Mouse (Mus musculus) adipocyte (in vitro differentiated cells): ENCODE data around the gene Gdpd1.
"Not testable (repeated sequence)": the region's sequence is repeated elsewhere in the genome, so short reads cannot be mapped to it uniquely, and the experiment has no call there.

Experiments used
- DNase-seq: peaks from one replicate; pipeline ENCODE4 v3.0.0-alpha.2; 2016; ENCODE audit warnings: low spot score

Gdpd1 gene

DNA sequence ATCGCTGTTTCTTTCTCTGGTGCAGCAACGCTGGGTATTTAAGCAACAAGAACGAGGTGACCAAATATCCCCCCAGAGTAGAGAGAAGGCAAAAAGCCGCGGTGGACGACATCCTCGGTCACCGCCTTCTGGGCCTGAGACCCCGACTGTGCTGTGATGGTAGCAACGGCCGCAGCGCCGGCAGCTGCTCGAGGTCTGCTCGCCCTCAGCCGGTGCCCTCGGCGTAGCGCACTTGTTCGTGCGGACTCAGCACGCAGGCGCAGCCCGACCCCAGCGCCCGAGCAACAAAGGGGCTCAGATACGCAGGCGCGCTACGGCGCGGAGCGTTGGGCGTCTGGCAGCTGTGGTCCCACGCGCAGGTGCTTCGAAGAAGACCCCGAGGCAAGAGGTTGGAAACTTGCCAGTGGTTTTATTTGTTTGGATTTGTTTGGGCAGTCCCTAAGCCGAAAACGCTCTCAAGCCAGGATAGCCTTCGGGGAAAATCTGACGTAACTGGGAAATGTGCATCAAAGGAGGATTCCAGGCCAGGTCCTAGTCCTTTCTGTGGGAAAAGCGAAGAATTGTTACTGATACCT is at the start of gene Gdpd1:
Gdpd1 (minus strand) TSS at position 197 of the 575 bp plus-strand sequence.
- peak; percentile 67 for DNase-seq

DNA sequence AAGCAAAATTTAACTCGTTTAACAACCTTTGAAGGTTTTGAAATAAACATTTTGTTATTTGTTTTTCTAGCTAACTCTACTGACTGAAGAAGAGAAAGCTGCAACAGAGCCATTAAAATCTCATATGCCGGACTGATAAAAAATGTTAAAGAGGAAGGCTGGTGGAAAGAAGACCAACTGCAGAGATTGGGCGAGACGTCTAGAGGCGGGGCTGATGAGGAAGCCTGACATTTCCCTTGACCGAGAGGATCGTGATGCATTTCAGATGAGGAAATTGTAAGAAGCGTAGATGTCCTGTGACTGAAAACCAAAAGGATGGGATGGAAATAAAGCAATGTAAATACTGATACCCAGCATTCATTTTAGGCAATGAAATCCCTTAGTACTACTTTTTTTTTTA is 48.0 kb upstream of the Gdpd1 start:
- no peak for DNase-seq

DNA sequence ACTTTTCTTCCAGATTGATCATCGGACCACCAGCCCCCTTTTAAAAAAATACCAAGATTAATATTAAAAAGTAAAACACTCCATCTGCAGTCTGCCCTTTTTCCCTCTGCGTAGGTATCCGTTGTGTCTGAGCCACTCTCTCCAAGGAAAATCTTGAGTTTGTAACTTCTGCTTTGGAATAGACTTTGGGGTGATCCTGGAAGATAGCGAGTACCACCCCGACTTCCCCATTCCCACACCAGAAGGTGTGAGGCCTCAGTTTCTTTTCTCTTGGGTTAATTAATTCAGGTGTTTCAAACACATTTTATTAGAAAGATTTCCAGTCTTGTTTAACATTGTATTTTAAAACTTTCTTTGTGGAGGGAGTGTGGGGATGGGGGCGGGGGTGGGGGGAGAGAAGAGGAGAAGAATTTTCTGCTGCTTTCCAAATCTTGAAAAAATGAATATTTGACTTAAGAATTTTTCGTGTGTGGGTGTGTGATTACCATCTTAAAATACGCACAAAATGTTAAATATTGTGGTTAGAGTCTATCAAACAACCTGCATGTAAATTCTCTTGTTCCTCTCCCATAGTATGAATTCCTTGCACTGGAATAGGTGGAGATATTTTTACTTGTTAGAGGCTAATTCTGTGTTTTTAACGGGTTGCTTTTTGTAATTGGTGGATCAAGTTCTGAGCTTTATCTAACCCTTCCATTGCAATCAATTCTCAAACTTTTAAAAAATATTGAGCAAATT is 36.5 kb upstream of the Gdpd1 start:
- no peak for DNase-seq

DNA sequence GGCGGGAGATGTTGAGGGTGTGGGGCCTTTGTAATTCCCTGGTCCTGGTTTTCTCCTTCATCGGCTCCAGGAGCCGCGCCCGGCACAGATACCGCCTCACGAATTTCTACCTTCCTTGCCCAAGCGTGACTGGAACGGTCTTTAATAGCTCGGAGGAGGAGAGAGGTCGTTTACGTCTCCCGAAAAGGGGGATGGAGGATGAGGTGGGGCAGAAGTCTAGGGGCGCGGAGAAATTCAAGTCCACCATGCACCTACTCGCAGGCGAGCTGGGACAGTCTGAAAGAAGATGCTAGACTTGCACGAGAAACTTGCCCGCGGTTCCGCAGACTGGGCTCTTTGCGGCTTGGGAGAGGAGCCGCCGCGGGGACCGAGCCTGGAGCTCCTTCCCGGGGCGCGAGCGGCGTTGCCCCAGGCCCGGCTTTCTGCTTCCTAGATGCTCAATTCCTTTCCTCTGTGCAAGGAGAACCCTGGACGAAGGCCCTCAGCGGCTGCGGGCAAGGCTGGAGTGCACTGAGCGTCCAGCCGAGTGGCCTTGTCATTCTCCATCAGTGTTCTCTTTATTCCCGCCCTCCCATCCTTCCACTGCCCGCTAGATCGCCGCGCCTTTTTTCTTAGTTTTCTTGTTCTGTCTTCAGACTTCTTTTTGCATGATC is 35.8 kb upstream of the Gdpd1 start:
- peak; percentile 36 for DNase-seq

DNA sequence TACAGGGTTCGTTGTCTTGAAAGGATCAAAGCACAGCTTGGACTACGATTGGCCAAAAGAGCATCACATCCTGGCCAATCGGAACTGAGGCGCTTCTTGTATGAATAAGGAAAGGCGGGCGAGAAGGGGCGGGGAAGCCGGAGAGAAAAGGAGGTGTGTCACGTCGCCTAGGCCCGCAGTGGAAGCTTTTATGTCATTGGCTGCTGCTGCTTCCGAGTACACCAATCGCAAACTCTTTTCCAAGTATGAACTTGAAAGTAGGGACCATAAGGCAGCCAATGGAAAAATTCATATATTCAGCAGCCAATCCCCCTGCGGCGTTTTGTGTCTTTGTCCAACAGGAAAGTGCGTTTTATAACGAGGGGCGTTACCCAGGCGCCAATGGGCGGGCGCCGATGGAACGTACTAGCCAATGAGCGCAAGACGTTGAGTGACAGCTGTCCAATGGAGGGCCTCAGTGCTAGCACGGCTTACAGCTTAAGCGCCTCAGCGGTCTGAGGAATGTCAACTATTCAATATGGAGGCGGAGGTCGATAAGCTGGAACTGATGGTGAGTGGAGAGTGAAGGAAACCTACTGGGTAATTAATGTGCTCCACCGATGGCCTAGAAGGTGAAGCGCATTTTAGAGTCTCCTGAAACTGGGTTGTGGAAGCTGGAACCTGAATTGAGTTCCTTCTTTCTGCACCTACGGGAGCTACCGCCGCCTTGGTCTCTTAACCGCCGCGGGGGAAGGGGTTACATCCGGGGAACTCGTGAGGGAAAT is 35.1 kb upstream of the Gdpd1 start, which contains the start of gene Ska2:
Ska2 (plus strand) TSS at position 480 of the 764 bp plus-strand sequence.
- DNase-seq, result peak; percentile 100

DNA sequence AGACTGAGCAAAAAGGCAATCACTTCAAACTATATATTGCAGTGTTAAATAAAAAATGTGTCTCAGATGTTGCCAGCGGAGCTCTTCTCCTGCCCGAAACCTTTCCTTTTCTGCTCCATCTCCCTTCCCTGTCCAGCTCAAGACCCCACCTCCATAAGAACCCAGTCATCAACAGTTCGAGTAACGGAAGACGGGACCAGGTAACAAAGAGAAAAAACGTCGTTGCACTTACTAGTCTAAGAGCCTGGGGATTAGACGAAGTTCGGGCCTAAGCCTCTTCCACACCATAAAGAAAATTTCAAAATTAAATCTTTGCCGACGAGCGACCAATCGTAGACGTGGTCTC is 34.5 kb upstream of the Gdpd1 start, which contains the start of gene Prr11:
Prr11 (minus strand) TSS at position 300 of the 346 bp plus-strand sequence.
- DNase-seq, result no peak

DNA sequence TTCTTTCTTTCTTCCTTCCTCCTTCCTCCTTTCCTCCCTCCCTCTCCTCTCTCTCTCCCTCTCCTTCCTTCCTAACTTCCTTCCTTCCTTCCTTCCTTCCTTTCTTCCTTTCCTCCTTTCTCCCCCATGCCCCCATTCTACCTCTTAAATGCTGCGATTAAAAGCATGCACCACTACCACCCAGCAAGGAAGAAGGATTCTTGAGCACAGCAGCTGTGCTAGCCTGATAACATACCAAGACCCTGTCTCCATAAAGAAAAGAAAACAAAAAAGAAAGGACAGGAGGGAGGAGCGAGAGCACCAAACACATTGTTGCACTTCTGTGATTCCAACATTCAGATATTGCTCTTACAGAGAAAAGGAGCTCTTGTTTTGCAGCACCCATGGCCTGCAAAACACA is 13.3 kb upstream of the Gdpd1 start:
- DNase-seq, result no peak

DNA sequence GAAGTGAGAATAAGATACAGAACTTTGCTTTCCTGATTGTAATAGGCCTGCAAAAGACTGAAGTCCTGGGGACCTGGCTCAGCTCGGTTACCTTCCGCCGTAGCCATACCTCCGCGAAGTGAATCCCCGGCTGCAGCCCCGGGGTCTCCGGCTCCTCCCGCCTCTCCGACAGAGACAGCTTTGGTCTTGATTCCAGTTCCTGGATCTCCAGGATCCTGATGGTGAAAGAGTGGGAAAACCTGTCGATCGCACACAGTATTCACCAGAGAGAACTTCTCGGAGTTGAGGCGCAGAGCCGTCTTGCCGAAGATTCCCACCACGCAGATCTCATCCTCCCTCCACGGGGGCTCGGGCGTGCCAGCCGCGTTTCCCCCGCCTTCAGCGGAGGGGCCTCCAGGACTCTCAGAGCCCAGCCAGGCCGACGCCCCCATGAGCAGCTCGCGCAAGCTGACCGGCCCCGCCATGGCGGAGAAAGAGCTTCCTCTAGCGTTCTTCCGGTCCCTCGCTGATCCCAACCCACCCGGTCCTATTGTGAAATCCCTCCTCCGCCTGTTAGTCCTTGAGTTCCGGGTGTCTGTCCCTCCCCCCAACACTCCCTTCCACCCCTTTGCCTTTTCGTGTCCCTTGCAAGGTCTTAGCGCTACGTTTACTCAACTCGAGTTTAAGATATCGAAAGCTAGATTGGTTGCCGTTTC is 12.6 kb upstream of the Gdpd1 start, which contains the start of gene Smg8:
Smg8 (minus strand) TSS at position 485 of the 695 bp plus-strand sequence.
- DNase-seq, result peak; percentile 90

DNA sequence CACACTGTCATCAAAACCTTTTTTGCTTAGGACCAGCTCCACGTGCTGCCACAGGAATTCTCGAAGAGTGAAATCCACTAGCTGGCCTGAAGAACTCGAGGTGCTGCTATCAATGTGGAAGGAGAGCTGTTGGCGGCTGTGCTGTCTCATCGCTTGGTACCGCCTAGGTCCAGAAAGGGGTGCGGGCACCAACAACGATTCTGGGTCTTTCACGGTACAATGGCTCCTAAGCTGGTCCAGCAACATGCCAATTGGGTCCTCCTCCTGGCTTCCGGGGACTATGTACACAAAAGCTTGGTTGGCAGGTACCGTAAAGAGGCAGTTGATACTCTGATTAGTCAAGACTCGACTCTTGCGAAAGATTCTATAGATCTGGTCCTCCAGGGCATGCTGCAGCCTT is 11.6 kb upstream of the Gdpd1 start:
- DNase-seq, result no peak

DNA sequence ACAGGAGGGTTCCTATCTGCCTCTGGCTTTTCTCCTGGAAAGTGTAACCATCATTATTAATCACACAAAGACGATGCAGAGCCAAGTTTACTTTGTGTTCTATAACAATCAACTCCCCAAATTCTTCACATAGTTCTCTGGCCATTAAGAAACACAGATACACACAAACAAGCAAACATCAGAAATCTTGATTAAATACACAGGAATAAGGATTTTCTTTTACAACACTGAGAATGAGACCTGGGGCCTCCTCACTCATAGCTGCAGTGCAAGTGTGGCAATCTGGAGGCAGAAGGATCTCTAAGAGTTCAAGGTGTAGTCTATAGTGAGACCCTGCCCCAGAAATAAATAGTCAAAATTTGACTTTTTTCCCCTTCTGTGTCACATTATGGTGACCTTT is 9.8 kb upstream of the Gdpd1 start:
- no peak for DNase-seq

DNA sequence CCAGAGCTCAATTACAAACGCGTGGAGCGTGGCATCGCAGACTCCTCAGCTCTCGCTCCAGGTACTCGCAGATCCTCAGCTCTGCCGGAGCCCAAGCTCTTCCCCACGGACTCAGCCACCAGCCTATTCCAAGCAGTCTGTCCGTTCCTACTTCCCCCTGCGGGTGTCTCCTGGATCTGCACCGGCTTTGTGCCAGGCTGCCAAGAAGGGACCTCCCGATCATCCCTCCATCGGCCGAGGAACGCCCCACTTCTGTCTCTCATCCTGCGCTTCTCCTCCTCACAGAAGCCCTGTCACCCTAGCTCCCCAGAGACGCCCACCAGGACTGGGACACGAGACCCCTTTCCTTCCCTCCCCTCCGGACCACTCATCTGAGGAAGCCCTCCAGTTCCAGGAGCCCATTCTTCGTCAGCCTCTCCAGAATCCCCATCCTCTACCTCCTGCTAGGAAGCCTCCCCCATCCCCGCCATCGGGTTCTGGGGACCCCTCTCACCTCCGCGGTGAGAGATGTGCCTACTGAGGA is 458 bp downstream of the Gdpd1 start:
- peak; percentile 63 for DNase-seq

DNA sequence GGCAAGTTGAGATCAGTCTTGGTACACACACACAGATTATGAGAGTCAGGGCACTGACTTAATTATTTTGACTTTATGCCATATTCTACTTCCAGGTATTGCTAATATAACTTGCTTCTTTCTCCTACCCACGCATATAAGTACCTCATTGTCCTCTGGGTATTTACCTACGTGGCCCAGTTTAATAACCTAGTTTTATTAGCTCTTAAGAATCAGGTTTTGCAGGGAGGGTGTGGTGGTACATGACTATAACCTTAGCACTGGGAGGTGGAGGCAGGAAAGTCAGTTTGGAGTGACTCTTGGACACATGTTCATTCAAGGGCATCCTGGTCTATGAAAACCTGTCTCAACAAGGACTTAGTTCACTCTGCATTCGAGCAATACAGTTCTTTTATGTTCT is 11.8 kb downstream of the Gdpd1 start:
- no peak for DNase-seq

DNA sequence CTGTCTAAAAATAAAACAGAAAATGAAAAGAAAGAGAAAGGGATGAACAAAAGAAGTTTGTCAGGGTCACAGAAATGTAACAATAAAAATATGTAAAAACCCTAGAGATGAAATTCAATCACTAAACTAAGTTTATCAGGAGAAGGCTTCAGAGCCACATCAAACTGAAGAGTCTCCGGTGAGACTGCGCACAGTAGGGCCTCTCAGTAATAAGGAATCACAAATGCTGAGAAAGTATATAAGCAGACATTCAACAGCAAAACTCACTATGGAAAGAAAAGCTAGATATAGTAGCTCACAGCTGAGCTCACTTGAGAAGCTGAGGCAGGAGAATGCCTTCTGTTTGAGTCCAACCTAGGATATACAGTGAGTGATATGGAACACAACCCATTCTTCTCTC is 13.5 kb downstream of the Gdpd1 start:
- DNase-seq, result no peak

DNA sequence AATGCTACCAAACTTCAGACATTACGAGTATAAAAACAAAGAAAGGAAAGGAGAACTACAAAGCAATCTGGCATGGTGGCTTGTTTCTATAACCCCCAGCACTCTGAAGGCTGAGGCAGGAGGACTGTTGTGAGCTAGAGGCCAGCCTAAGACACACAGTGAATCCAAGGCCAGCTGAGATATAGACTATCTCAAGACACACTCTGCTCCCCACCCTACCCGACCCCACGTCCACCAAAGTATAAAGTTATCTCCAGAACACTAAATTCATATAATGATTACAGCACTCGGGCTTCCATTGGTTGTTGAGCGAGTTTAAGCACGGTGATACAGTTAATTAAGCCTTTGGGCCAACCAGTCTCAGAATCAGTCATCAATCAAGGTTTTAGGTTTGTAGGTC is 17.6 kb downstream of the Gdpd1 start:
- no peak for DNase-seq

DNA sequence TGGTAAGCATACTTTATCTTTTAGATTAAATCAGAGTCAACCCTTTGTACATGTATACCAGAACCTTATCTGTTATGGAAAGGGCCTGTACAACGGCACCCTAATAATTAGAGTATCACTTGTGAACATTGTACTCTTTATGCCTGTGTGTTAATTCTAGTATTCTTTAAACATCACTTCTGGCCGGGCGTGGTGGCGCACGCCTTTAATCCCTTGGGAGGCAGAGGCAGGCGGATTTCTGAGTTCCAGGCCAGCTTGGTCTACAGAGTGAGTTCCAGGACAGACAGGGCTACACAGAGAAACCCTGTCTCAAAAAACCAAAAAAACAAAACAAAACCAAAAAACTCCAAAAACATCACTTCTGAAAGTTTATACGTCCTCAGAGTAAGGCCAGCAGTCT is 25.0 kb downstream of the Gdpd1 start:
- DNase-seq, result not testable (repeated sequence)

DNA sequence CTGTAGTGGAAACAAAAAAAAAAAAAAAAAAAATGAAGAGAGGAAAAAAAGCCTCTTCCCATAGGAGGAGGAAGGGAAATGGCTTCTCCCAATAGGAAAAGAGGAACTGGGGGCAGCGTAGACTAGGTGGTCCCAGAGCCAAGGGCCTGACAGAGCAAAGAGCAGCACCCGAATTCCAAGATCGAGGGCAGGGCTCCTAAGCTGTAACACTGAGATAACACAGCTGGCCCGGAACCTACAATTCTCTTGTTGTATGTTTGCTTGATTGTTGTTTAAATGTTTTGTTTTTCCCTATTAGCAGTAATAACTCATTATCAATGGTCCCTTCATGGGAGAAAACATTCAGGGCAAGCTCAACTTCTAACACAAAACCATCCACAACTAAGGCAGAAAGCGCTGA is 26.9 kb downstream of the Gdpd1 start:
- DNase-seq, result no peak

DNA sequence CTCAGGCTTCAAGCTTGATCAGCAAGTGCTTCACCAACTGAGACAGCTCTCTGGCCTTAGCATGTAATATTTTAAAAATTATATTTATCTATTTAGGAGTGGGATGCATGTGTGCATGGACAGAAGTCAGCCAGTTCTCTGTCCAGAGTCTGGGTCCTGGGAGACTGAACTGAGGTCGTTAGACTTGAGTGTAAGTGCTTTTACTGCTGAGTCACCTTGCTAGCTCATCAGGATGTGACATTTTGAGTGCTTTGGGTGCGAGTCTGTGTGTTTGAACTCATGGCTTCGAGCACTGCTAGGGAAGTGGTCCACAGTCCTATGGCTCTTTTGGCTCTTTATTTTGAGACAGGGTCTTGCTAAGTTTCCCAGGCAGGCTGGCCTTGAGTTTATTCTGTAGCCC is 30.8 kb downstream of the Gdpd1 start:
- no peak for DNase-seq

DNA sequence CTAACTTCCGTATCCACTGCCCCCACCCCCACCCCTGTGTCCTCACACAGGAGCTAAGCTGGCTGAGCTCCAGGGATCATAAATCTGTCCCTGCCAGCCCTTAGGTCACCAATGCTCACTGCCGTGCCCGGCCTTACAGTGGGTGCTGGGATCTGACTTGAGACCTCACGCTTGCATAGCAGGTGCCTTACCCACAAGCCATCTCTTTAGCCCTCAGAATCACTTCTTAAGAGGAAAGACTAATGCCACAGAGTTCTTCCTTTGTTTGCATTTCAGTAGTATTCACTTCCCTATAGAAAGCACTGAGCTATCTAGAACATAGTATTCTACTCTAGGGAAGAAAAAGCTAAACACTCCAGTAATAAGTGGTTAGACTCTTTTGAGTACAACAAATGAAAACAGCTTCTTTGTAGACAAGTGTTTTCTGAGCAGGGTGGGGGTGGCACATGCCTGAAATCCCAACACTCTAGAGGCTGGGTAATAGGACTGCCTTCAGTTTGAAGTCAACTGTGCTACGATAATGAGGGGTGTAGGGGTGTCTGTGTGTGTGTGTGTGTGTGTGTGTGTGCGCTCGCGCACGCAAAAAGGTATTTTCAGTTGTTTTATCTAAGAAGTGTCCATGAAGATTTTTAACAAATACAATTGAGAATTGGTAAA is 34.4 kb downstream of the Gdpd1 start:
- DNase-seq, result peak; percentile 51

DNA sequence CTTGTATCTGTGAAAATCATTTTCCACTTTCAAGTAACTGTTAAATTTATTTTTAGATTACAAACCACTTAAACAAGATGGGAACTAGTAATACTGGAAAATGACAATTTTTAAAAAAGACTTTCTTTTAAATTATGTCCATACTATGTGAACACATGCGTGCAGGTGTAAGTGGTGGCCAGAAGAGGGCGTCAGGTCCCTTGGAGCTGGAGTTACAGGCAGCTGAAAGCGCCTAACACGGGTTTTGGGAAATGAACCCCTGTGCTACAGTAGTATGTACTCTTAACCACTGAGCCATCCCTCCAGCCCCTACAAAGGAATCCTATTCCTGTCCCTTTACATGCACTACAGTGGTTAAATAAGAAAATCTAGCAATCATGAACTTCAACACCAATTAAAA is 37.7 kb downstream of the Gdpd1 start:
- no peak for DNase-seq

DNA sequence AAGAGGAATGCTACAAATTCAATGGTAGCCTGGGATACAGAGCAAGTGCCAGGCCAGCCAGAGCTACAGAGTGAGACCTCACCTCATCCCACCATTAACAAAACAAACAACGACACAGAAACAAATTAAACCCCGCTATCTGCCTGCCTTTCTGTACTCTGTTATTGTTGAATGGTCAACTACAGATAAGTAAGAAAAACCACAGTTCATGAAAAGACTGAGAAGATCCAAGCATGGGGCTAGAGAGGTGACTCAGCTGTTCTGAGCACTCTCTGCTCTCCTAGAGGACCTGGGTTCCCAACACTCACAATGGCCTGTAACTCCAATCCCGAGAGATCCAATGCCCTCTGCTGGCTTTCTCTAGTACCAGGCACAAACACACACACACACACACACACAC is 45.6 kb downstream of the Gdpd1 start:
- no peak for DNase-seq
